ENCODE assay signal across 14 mouse cellular contexts in the genomic region with DNA sequence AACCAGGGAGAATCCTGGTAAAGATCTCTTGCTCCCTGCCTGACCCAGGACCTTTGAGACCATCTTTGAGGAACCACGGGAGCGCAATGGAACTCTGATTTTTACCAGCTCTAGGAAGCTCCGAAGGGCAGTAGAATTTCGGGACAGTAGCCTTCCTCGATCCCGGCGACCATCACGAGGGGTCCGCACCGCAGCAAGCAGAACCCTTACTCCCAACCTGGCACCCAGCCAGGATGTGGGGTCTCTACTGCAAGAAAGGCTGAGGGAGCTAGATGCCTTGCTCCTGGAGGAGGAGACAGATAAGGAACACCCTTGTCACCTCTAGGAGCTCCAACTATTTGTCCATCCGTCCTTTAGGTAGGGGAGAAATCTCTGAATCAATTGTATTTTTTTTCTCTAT. TPM values are rescaled to one million over a fixed set of nuclear protein-coding genes. Genes with fewer than 3 reads are reported as not detected.
DNase-seq lines count a peak whose midpoint lies in the region; ATAC-seq and TF ChIP-seq lines count a peak whose summit lies in the region.
"Had no signal": no experiment of that assay in that cellular context is flagged by ENCODE, and none has a peak within 500 bp of the region (broad histone marks: within the 10 kb centered on the region; RNA-seq: fewer than 3 reads in every experiment).

No protein-coding gene starts in this region.

- no peaks in the 10 kb centered on the region; the same call in 1 of the 2 replicates for H3K4me1 ChIP-seq in intestine, postnatal 0 days (replicated peaks; ENCODE audit: control insufficient read depth, insufficient read depth, low read length)
- H3K4me1 ChIP-seq in intestine, embryonic 16.5 days (ENCODE audit: control insufficient read depth, insufficient read depth, low read length), result peaks cover 24% of the 10 kb centered on the region
- peaks cover 54% of the 10 kb centered on the region for H3K4me1 ChIP-seq in liver, embryonic 12.5 days
- peaks cover 8% of the 10 kb centered on the region for H3K4me1 ChIP-seq in lung, adult 2 months (ENCODE audit: control insufficient read depth, insufficient read depth, low read length)

- peaks cover 28% of the 10 kb centered on the region for H3K36me3 ChIP-seq in intestine, postnatal 0 days (ENCODE audit: control insufficient read depth, insufficient read depth)
- peaks cover 24% of the 10 kb centered on the region for H3K36me3 ChIP-seq in intestine, embryonic 16.5 days (ENCODE audit: control insufficient read depth, insufficient read depth, low read length)
- H3K36me3 ChIP-seq in liver, embryonic 12.5 days, result peaks cover 61% of the 10 kb centered on the region

- no peaks in the 10 kb centered on the region for H3K9me3 ChIP-seq in intestine, postnatal 0 days (ENCODE audit: control insufficient read depth)
- no peaks in the 10 kb centered on the region for H3K9me3 ChIP-seq in intestine, embryonic 16.5 days (ENCODE audit: control insufficient read depth, low read length)
- H3K9me3 ChIP-seq in liver, embryonic 12.5 days (replicated peaks), result no peaks in the 10 kb centered on the region
- H3K9me3 ChIP-seq: embryonic facial prominence, embryonic 15.5 days; lung, embryonic 15.5 days; midbrain, embryonic 12.5 days; neural tube, embryonic 13.5 days had no signal

- no peak overlapping the region for H3K9ac ChIP-seq in intestine, postnatal 0 days (ENCODE audit: low read depth, low read length)
- H3K9ac ChIP-seq in intestine, embryonic 16.5 days (ENCODE audit: low read depth, low read length), result no peak overlapping the region
- H3K9ac ChIP-seq in liver, embryonic 12.5 days, result no peak overlapping the region; the same call in 1 of the 2 replicates

- no peak for TF ChIP-seq POLR2A in lung, adult 2 months (IDR thresholded peaks at IDR 0.05; ENCODE audit: borderline replicate concordance, extremely low read depth, low read depth, low read length)

- 96% methylated on average over 11 of the region's 11 CpGs for WGBS in intestine, postnatal 0 days
- WGBS in intestine, embryonic 16.5 days, result 95% methylated on average over 11 of the region's 11 CpGs
- 89% methylated on average over 11 of the region's 11 CpGs for WGBS in liver, embryonic 12.5 days (ENCODE audit: insufficient replicate concordance)
- 95% methylated on average over 11 of the region's 11 CpGs for WGBS in lung, adult 2 months

- no peak for TF ChIP-seq CTCF in intestine, postnatal 0 days (IDR thresholded peaks at IDR 0.05; ENCODE audit: low read depth)
- no peak for TF ChIP-seq CTCF in lung, adult 2 months (IDR thresholded peaks at IDR 0.05; ENCODE audit: insufficient read depth, low read length)

- no peak overlapping the region for H3K4me3 ChIP-seq in intestine, postnatal 0 days (ENCODE audit: low read depth, low read length)
- no peak overlapping the region for H3K4me3 ChIP-seq in intestine, embryonic 16.5 days (ENCODE audit: low read length)
- peak overlapping the region; percentile 95 for H3K4me3 ChIP-seq in liver, embryonic 12.5 days
- H3K4me3 ChIP-seq in lung, adult 2 months (replicated peaks; ENCODE audit: extremely low read depth, low read depth, low read length), result no peak overlapping the region

- H3K27me3 ChIP-seq in intestine, postnatal 0 days (replicated peaks; ENCODE audit: control insufficient read depth, insufficient read depth, low read length), result no peaks in the 10 kb centered on the region
- H3K27me3 ChIP-seq in intestine, embryonic 16.5 days (replicated peaks; ENCODE audit: control insufficient read depth, insufficient read depth, low read length), result no peaks in the 10 kb centered on the region
- no peaks in the 10 kb centered on the region for H3K27me3 ChIP-seq in liver, embryonic 12.5 days (replicated peaks)
- H3K27me3 ChIP-seq: embryonic facial prominence, embryonic 15.5 days; lung, embryonic 15.5 days; midbrain, embryonic 12.5 days; neural tube, embryonic 13.5 days; Patski had no signal

- H3K4me2 ChIP-seq in intestine, postnatal 0 days (replicated peaks; ENCODE audit: low read depth), result no peak overlapping the region
- H3K4me2 ChIP-seq in intestine, embryonic 16.5 days (ENCODE audit: low read depth, low read length), result no peak overlapping the region
- peak overlapping the region; percentile 95 for H3K4me2 ChIP-seq in liver, embryonic 12.5 days

- peak overlapping the region; percentile 28; the same call in 1 of the 2 replicates for H3K27ac ChIP-seq in intestine, postnatal 0 days (ENCODE audit: low read depth, low read length)
- no peak overlapping the region for H3K27ac ChIP-seq in intestine, embryonic 16.5 days (ENCODE audit: low read length)
- H3K27ac ChIP-seq in liver, embryonic 12.5 days, result peak overlapping the region; percentile 98; the same call in 1 of the 2 replicates

- no peak for ATAC-seq in intestine, postnatal 0 days
- ATAC-seq in intestine, embryonic 16.5 days, result no peak
- ATAC-seq in liver, embryonic 12.5 days, result no peak
- ATAC-seq: Patski had no signal

- peak; percentile 19 for DNase-seq in thymus, postnatal 14 days
- DNase-seq in thymus, postnatal 4 days, result no peak
- DNase-seq in lung, adult 2 months, result no peak
- DNase-seq in T-cell, adult 2 months (ENCODE audit: low spot score), result no peak
- DNase-seq: adrenal gland, postnatal 14 days; thymus, postnatal 36 days had no signal

RNA-seq across cellular contexts. Expression of gene Fbrs, which starts 2.7 kb away (rescaled TPM):
- polyA plus RNA-seq in intestine, postnatal 0 days (2015; fragmentation: Nextera tagmentation; extraction: Ambion mirVana), result 8.1 and 9.4 TPM in 2 replicates
- 8.0 and 8.9 TPM in 2 replicates for polyA plus RNA-seq in intestine, embryonic 16.5 days (2015; fragmentation: Nextera tagmentation; extraction: Ambion mirVana)
- polyA plus RNA-seq in liver, embryonic 12.5 days (2016; fragmentation: Nextera tagmentation; extraction: Ambion mirVana), result 6.9 and 8.1 TPM in 2 replicates
- polyA plus RNA-seq in lung, adult 2 months (2012; rRNA removed), result 32.0 and 42.2 TPM in 2 replicates

RNA-seq across cellular contexts. Expression of gene Prr14, which starts 16.9 kb away (rescaled TPM):
- polyA plus RNA-seq in intestine, postnatal 0 days (2015; fragmentation: Nextera tagmentation; extraction: Ambion mirVana), result 31.5 and 33.9 TPM in 2 replicates
- polyA plus RNA-seq in intestine, embryonic 16.5 days (2015; fragmentation: Nextera tagmentation; extraction: Ambion mirVana), result 36.2 and 39.8 TPM in 2 replicates
- polyA plus RNA-seq in liver, embryonic 12.5 days (2016; fragmentation: Nextera tagmentation; extraction: Ambion mirVana), result 29.6 and 31.0 TPM in 2 replicates
- polyA plus RNA-seq in lung, adult 2 months (2012; rRNA removed), result 80.2 and 89.0 TPM in 2 replicates

RNA-seq across cellular contexts. Expression of gene Zfp689, which starts 27.4 kb away (rescaled TPM):
- 2.2 and 2.6 TPM in 2 replicates for polyA plus RNA-seq in intestine, postnatal 0 days (2015; fragmentation: Nextera tagmentation; extraction: Ambion mirVana)
- polyA plus RNA-seq in intestine, embryonic 16.5 days (2015; fragmentation: Nextera tagmentation; extraction: Ambion mirVana), result 4.5 and 5.9 TPM in 2 replicates
- 3.1 and 3.3 TPM in 2 replicates for polyA plus RNA-seq in liver, embryonic 12.5 days (2016; fragmentation: Nextera tagmentation; extraction: Ambion mirVana)
- 4.9 and 5.6 TPM in 2 replicates for polyA plus RNA-seq in lung, adult 2 months (2012; rRNA removed)

RNA-seq across cellular contexts. Expression of gene Srcap, which starts 35.4 kb away (rescaled TPM):
- polyA plus RNA-seq in intestine, postnatal 0 days (2015; fragmentation: Nextera tagmentation; extraction: Ambion mirVana), result 12.3 and 12.5 TPM in 2 replicates
- 18.4 and 18.6 TPM in 2 replicates for polyA plus RNA-seq in intestine, embryonic 16.5 days (2015; fragmentation: Nextera tagmentation; extraction: Ambion mirVana)
- 38.2 and 38.8 TPM in 2 replicates for polyA plus RNA-seq in liver, embryonic 12.5 days (2016; fragmentation: Nextera tagmentation; extraction: Ambion mirVana)
- 27.0 and 32.8 TPM in 2 replicates for polyA plus RNA-seq in lung, adult 2 months (2012; rRNA removed)

RNA-seq across cellular contexts. Expression of gene Gm42715, which starts 43.0 kb away (rescaled TPM):
- polyA plus RNA-seq in intestine, postnatal 0 days (2015; fragmentation: Nextera tagmentation; extraction: Ambion mirVana), result 5.0 and 6.6 TPM in 2 replicates
- 10.8 and 11.3 TPM in 2 replicates for polyA plus RNA-seq in intestine, embryonic 16.5 days (2015; fragmentation: Nextera tagmentation; extraction: Ambion mirVana)
- polyA plus RNA-seq in liver, embryonic 12.5 days (2016; fragmentation: Nextera tagmentation; extraction: Ambion mirVana), result 7.9 and 8.8 TPM in 2 replicates
- 8.1 and 10.0 TPM in 2 replicates for polyA plus RNA-seq in lung, adult 2 months (2012; rRNA removed)
